Mouse (Mus musculus) ES-E14 (cell line): ENCODE data around the gene Izumo4.

Source experiments
- CHD2 ChIP-seq: IDR thresholded peaks from 2 replicates; pipeline ENCODE4 v1.6.1; 2014; ENCODE audit warnings: mild to moderate bottlenecking, low read depth, low read length, inconsistent platforms
- HCFC1 ChIP-seq: IDR thresholded peaks from 2 replicates; pipeline ENCODE4 v1.6.1; 2012; ENCODE audit warnings: low read length, inconsistent platforms, borderline replicate concordance; ENCODE audit not compliant: insufficient read depth
- MAFK ChIP-seq: IDR thresholded peaks from 2 replicates; pipeline ENCODE4 v1.6.1; 2014; ENCODE audit warnings: mild to moderate bottlenecking, low read depth, low read length, inconsistent platforms; ENCODE audit not compliant: insufficient read depth
- ZC3H11A ChIP-seq: IDR thresholded peaks from 2 replicates; pipeline ENCODE4 v1.6.1; 2012; ENCODE audit warnings: low read depth, mild to moderate bottlenecking, inconsistent platforms, low read length, borderline replicate concordance

- TF ChIP-seq HCFC1 (no peak), MAFK (no peak), ZC3H11A (no peak), CHD2 (no peak)
Observed at GRCm38 (mm10) chr10:80653156-80653720, 48.7 kb upstream of the Izumo4 start.
